Mouse (Mus musculus) cortical plate, adult 2 months (tissue): ENCODE data around the gene Baz1a.

Source experiments
- CTCF ChIP-seq: fragments of 200-500 bp; IDR thresholded peaks from 2 replicates; pipeline ENCODE4 v1.5.1; 2011; ENCODE audit warnings: mild to moderate bottlenecking, control low read depth, low read length; ENCODE audit not compliant: insufficient read depth; ENCODE audit errors: extremely low read depth
- POLR2A ChIP-seq: fragments of 200-500 bp; IDR thresholded peaks from 2 replicates; pipeline ENCODE4 v1.6.1; 2011; ENCODE audit warnings: mild to moderate bottlenecking, low read length, control low read depth; ENCODE audit not compliant: insufficient read depth; ENCODE audit errors: extremely low read depth

DNA sequence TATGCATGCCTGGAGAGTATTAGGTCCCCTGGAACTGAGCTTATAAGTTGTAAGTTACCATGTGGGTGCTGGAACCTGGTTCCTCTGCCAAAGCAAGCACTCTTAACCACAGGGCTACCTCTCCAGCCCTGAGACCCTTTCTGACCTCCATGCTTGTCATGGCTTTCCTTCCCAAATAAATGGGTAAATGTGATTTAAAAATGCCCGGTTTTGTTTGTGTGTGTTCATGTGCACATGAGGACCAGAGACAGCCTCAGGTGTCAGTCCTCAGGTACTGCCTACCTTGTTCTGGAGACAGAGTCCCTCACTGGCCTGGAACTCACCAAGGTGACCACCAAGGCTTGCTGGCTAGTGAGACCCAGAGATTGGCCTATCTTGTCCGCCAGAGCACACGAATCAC lies 9.8 kb downstream of the Baz1a start:
- no peak for TF ChIP-seq CTCF
- no peak for TF ChIP-seq POLR2A
